Mouse (Mus musculus) embryonic fibroblast, embryonic 13.5 days (primary cell): ENCODE results near the gene Mtmr12. TPM values are rescaled to one million over a fixed set of nuclear protein-coding genes. Genes with fewer than 3 reads are reported as not detected.

Source experiments
- H3K27ac ChIP-seq: 2 replicates; pipeline ENCODE4 v1.5.1; 2012; ENCODE audit warnings: low read length, control low read depth, inconsistent platforms; ENCODE audit not compliant: insufficient read depth
- H3K4me1 ChIP-seq: 2 replicates; pipeline ENCODE4 v1.6.1; 2011; ENCODE audit warnings: low read length; ENCODE audit not compliant: control insufficient read depth, insufficient read depth
- H3K4me3 ChIP-seq: 2 replicates; pipeline ENCODE4 v1.5.1; 2011; ENCODE audit warnings: mild to moderate bottlenecking, control low read depth, low read length; ENCODE audit not compliant: insufficient read depth
- CTCF ChIP-seq: IDR thresholded peaks from 2 replicates; pipeline ENCODE4 v1.5.1; 2011; ENCODE audit warnings: mild to moderate bottlenecking, control low read depth, low read length, moderate library complexity, borderline replicate concordance; ENCODE audit not compliant: insufficient read depth
- POLR2A ChIP-seq: IDR thresholded peaks from 2 replicates; pipeline ENCODE4 v1.6.1; 2011; ENCODE audit warnings: low read depth, mild to moderate bottlenecking, control low read depth, low read length, moderate library complexity
- polyA plus RNA-seq: library from polyadenylated mRNA; stranded (reverse); fragments of >200 nt; gene quantifications from 2 replicates; pipeline ENCODE4 v1.2.4, GENCODE M21; 2011; ENCODE audit warnings: low read depth; ENCODE audit not compliant: missing spikeins, insufficient read length

Gene Mtmr12
- polyA plus RNA-seq, 1 experiment = 12.3 TPM

GRCm38 (mm10) chr15:12232429-12232828 is 27.6 kb downstream of the Mtmr12 start:
- H3K4me1 ChIP-seq = no peaks in the 10 kb centered on the region; the same call in none of the 2 replicates
- no peak overlapping the region for H3K4me3 ChIP-seq
- no peak overlapping the region for H3K27ac ChIP-seq
- TF ChIP-seq CTCF = no peak

- Histone ChIP-seq H3K4me3 (no peak overlapping the region), H3K27ac (no peak overlapping the region), H3K4me1 (no peaks in the 10 kb centered on the region; the same call in none of the 2 replicates)
- TF ChIP-seq POLR2A (no peak), CTCF (no peak)
Measured at GRCm38 (mm10) chr15:12233021-12233420, 28.2 kb downstream of the Mtmr12 start.

DNA sequence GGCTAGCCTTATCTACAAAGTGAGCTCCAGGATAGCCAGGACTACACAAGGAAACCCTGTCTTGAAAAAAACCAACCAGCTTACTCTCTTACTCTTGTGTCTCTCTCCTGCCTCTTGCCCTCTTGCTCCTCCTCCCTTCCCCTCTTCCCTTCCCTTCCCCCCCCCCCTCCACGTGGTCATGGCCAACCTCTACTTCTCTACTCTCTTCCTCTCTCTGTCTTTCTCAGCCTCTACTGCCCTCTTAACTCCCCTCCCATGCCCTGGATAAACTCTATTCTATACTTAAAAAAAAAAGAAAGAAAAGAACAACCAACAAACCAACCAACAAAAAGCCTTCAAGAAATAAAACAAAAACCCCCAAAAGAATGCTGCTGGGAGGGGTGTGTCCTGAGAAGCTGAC is 30.7 kb downstream of the Mtmr12 start:
- no peak overlapping the region for H3K4me3 ChIP-seq
- H3K4me1 ChIP-seq = no peaks in the 10 kb centered on the region; the same call in 1 of the 2 replicates
- no peak for TF ChIP-seq POLR2A
- TF ChIP-seq CTCF = no peak
- H3K27ac ChIP-seq = no peak overlapping the region

- Histone ChIP-seq H3K4me3 (no peak overlapping the region), H3K4me1 (no peaks in the 10 kb centered on the region; the same call in 1 of the 2 replicates), H3K27ac (no peak overlapping the region)
- TF ChIP-seq POLR2A = no peak
- no peak for TF ChIP-seq CTCF
Measured at GRCm38 (mm10) chr15:12235983-12236382, 31.2 kb downstream of the Mtmr12 start.

- Histone ChIP-seq H3K27ac (no peak overlapping the region), H3K4me3 (no peak overlapping the region), H3K4me1 (no peaks in the 10 kb centered on the region)
- no peak for TF ChIP-seq CTCF
- TF ChIP-seq POLR2A = no peak
Measured at GRCm38 (mm10) chr15:12236961-12237360, 32.1 kb downstream of the Mtmr12 start.

DNA sequence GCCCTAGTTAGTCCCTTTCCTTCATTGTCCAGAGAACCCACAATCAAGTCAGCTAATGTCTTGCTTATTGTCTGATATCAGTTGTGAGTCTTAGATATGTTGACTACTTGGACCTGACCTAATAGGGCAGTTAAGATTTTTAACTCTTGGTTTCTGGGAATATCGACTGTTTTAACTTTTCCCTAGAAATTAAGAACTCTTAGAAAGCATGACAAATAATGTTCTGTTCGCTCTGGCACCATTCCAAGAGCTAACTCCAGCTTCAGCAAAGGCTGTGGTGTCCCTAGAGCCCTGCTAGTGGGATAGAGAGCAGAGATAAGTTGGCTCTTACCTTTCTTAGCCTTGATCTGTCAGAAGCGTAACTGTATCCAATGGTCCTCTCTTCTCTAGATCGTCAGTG is 32.7 kb downstream of the Mtmr12 start:
- H3K4me3 ChIP-seq = no peak overlapping the region
- TF ChIP-seq CTCF (no peak), POLR2A (no peak)
- H3K4me1 ChIP-seq = no peaks in the 10 kb centered on the region
- no peak overlapping the region for H3K27ac ChIP-seq

GRCm38 (mm10) chr15:12238337-12238736 is 33.5 kb downstream of the Mtmr12 start:
- H3K4me1 ChIP-seq = no peaks in the 10 kb centered on the region
- TF ChIP-seq CTCF (no peak), POLR2A (no peak)
- no peak overlapping the region for H3K27ac ChIP-seq
- no peak overlapping the region for H3K4me3 ChIP-seq

DNA sequence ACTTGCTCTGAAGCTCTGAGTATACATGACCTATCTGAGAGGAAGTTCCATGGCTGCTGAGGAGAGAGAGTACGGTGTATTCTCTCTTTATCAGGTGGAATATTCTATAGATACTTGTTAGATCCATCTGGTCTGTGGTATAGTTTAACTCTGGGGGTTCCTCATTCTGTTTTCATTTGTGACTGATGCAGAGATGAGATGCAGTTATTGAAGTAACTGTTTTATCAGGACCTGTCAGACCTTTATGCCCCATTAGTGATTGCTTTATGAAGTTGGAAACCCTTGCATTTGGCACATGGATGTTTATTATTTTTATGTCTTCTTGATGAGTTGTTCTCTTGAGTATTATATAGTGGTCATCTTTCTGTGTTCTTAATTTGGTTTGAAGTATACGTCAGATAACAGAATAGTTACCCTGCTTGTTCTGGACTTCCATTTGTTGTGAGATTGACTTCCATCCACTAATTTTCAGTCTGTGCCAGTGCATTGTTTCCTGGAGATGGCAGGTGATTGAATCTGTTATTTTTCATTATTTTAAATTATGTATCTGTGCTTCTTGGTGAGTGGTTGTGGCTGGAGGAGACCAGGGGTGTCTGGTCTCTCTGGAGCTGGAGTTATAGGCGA is 36.0 kb downstream of the Mtmr12 start:
- no peak overlapping the region for H3K27ac ChIP-seq
- H3K4me3 ChIP-seq = no peak overlapping the region
- no peaks in the 10 kb centered on the region for H3K4me1 ChIP-seq
- TF ChIP-seq POLR2A = no peak
- no peak for TF ChIP-seq CTCF

DNA sequence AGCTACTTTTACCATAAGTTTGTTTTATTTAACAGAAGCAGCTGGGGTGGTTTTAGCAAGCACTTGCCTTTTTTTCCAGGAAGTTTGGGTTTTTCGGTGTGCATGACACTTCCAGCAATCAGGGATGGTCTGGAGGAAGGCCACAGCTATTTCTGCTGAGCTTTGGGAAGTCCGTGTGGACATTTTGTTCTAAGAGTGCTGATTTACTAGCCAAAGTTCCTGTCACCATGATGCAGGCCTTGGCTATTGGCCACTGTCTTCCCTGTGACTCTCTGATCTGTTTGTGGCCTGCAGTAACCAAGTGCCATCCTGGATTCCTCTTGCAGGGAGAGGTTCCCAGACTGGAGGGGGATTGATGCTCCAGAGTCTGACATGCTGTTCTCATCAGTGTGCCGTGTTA is 39.0 kb downstream of the Mtmr12 start:
- TF ChIP-seq CTCF (no peak), POLR2A (no peak)
- no peak overlapping the region for H3K27ac ChIP-seq
- no peaks in the 10 kb centered on the region; the same call in 1 of the 2 replicates for H3K4me1 ChIP-seq

DNA sequence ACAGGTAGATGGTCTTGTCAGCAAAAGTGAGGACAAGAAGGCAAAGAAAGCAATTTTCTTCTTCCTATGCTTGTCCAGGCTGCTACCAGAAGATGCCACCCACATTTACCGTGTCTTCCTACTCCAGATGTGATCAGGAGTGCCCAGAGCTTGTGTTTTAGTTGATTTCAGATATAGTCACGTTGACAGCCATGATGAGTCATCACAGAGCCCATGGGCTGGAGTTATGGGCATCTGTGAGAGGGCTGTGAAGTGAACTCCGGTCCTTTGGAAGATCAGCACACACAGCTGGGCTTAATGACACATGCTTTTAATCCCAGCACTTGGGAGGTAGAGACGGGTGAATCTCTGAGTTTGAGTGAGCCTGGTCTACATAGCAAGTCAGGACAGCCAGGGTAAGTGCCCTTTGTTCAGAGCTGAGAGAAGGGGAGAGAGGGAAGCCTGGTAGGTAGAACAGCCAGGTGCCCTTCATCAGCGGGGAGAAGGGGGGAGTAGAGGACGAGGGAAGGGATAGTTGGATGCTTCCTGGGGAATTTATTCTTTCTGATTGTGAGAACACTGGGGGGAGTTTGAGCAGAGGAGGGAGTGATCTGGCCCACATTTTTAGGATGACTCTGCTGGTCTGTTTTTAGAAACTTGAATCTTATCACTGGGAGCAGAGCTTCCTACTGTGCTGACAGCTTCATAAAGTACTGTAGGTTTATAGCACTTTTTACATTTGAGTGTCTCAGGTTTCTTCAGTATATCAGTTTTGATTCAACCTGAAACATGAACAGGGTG is 40.9 kb downstream of the Mtmr12 start:
- Histone ChIP-seq H3K27ac (peak overlapping the region; percentile 32; the same call in 1 of the 2 replicates), H3K4me1 (no peaks in the 10 kb centered on the region; the same call in 1 of the 2 replicates), H3K4me3 (no peak overlapping the region)
- TF ChIP-seq CTCF (no peak), POLR2A (no peak)

More for the DNA sequence above, 39.0 kb downstream of the Mtmr12 start:
- no peak overlapping the region for H3K4me3 ChIP-seq
